Comparison of ENCODE assay signal across 26 mouse cellular contexts in the genomic region with DNA sequence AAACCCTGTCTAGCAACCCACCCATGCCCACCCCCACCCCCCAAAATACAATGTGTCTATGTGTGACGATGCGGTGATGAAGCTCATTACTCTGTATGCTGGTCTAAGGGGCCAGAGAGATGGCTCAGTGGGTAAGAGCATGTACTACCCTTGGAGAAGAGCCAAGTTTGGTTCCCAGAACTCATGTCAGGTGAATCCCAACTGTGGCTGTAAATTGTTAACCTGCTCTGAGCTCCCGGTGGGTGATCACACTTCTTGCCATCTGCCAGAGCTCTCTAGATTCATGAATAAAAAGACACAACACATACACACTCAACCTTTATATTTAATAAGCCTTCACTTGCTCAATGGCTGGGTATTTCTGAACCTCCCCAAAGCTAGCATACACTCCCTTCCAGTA. TPM values are rescaled to one million over a fixed set of nuclear protein-coding genes. Genes with fewer than 3 reads are reported as not detected.
A peak's percentile ranks its signal among the peaks of the same experiment; 100 is the strongest.
DNase-seq lines count a peak whose midpoint lies in the region; ATAC-seq lines count a peak whose summit lies in the region.
"Had no signal": no experiment of that assay in that cellular context is flagged by ENCODE, and none has a peak within 500 bp of the region (broad histone marks: within the 10 kb centered on the region; RNA-seq: fewer than 3 reads in every experiment).

No protein-coding gene starts in this region.

- no peaks in the 10 kb centered on the region for H3K4me1 ChIP-seq in kidney, embryonic 14.5 days (ENCODE audit: control insufficient read depth, insufficient read depth, low read length)
- H3K4me1 ChIP-seq: embryonic facial prominence, embryonic 13.5 days; forebrain, embryonic 12.5 days; forebrain, embryonic 15.5 days; heart, embryonic 15.5 days; hindbrain, embryonic 13.5 days had no signal

- H3K27me3 ChIP-seq in kidney, embryonic 14.5 days (ENCODE audit: control insufficient read depth, insufficient read depth, low read length): no peaks in the 10 kb centered on the region
- H3K27me3 ChIP-seq: embryonic facial prominence, embryonic 13.5 days; forebrain, embryonic 12.5 days; forebrain, embryonic 15.5 days; heart, embryonic 15.5 days; hindbrain, embryonic 13.5 days had no signal

- WGBS in kidney, embryonic 14.5 days: 81% methylated on average over 3 of the region's 3 CpGs

- no peak overlapping the region for H3K4me3 ChIP-seq in kidney, embryonic 14.5 days (ENCODE audit: low read length)
- H3K4me3 ChIP-seq: embryonic facial prominence, embryonic 10.5 days; embryonic facial prominence, embryonic 13.5 days; erythroblast, embryonic 14.5 days; forebrain, embryonic 12.5 days; forebrain, embryonic 15.5 days; heart, embryonic 12.5 days; heart, embryonic 15.5 days; hindbrain, embryonic 10.5 days; hindbrain, embryonic 13.5 days had no signal

- no peak for ATAC-seq in kidney, embryonic 14.5 days (ENCODE audit: low FRiP score, low TSS enrichment)
- ATAC-seq: CD4-positive, CD25-positive, alpha-beta regulatory T cell, adult 4 months; forebrain, embryonic 15.5 days; hindbrain, embryonic 16.5 days had no signal

- H3K4me2 ChIP-seq in kidney, embryonic 14.5 days (replicated peaks; ENCODE audit: low read depth, low read length): no peak overlapping the region
- H3K4me2 ChIP-seq: embryonic facial prominence, embryonic 13.5 days; forebrain, embryonic 12.5 days; forebrain, embryonic 15.5 days; heart, embryonic 12.5 days; heart, embryonic 15.5 days; hindbrain, embryonic 13.5 days had no signal

- no peaks in the 10 kb centered on the region for H3K36me3 ChIP-seq in kidney, embryonic 14.5 days (ENCODE audit: control insufficient read depth, insufficient read depth, low read length)
- H3K36me3 ChIP-seq: embryonic facial prominence, embryonic 10.5 days; embryonic facial prominence, embryonic 13.5 days; forebrain, embryonic 12.5 days; forebrain, embryonic 15.5 days; heart, embryonic 12.5 days; heart, embryonic 15.5 days; hindbrain, embryonic 10.5 days; hindbrain, embryonic 13.5 days had no signal

- no peak overlapping the region for H3K9ac ChIP-seq in kidney, embryonic 14.5 days (ENCODE audit: low read depth, low read length)
- H3K9ac ChIP-seq: embryonic facial prominence, embryonic 13.5 days; forebrain, embryonic 12.5 days; forebrain, embryonic 15.5 days; heart, embryonic 12.5 days; heart, embryonic 15.5 days; hindbrain, embryonic 13.5 days had no signal

- peak; percentile 26 for DNase-seq in kidney, adult 18-20 months
- peak; percentile 76 for DNase-seq in kidney, adult 9 months
- no peak for DNase-seq in kidney, postnatal 10 days
- peak; percentile 44 to 70 for DNase-seq in kidney, postnatal 25 days
- no peak for DNase-seq in urinary bladder, postnatal 36 days (ENCODE audit: low spot score in 2 of 2)
- DNase-seq: adrenal gland, adult 2 months; adrenal gland, postnatal 14 days; cerebellum, adult 11 months; cerebellum, adult 8-10 months; cerebellum, postnatal 36 days; embryo, embryonic 11 days; gastrocnemius, postnatal 36 days; heart, postnatal 10 days; heart, postnatal 36 days had no signal

- H3K9me3 ChIP-seq in kidney, embryonic 14.5 days (ENCODE audit: control insufficient read depth, low read length): no peaks in the 10 kb centered on the region
- H3K9me3 ChIP-seq: embryonic facial prominence, embryonic 10.5 days; embryonic facial prominence, embryonic 13.5 days; forebrain, embryonic 12.5 days; forebrain, embryonic 15.5 days; heart, embryonic 15.5 days; hindbrain, embryonic 10.5 days; hindbrain, embryonic 13.5 days had no signal

- H3K27ac ChIP-seq in kidney, embryonic 14.5 days (ENCODE audit: low read depth, low read length): no peak overlapping the region
- H3K27ac ChIP-seq: embryonic facial prominence, embryonic 10.5 days; embryonic facial prominence, embryonic 13.5 days; forebrain, embryonic 12.5 days; forebrain, embryonic 15.5 days; heart, embryonic 15.5 days; hindbrain, embryonic 10.5 days; hindbrain, embryonic 13.5 days had no signal

RNA-seq across cellular contexts. Expression of gene Gpr156, which starts 9.8 kb away (rescaled TPM):
- polyA plus RNA-seq in kidney, embryonic 14.5 days (2014; fragmentation: Nextera tagmentation; extraction: Ambion mirVana): 0.57 and 1.1 TPM in 2 replicates
- polyA plus RNA-seq: CD4-positive, CD25-positive, alpha-beta regulatory T cell, adult 4 months; erythroblast, embryonic 14.5 days had no signal

RNA-seq across cellular contexts. Expression of gene Lrrc58, which starts 38.3 kb away (rescaled TPM):
- 51.5 and 78.1 TPM in 2 replicates for polyA plus RNA-seq in kidney, embryonic 14.5 days (2014; fragmentation: Nextera tagmentation; extraction: Ambion mirVana)

RNA-seq across cellular contexts. Expression of gene Gm36028, which starts 45.5 kb away (rescaled TPM):
- polyA plus RNA-seq in kidney, embryonic 14.5 days (2014; fragmentation: Nextera tagmentation; extraction: Ambion mirVana): 0.26 TPM in 1 of 2 replicates, not detected in the other
- polyA plus RNA-seq: CD4-positive, CD25-positive, alpha-beta regulatory T cell, adult 4 months; erythroblast, embryonic 14.5 days; hindbrain, embryonic 13.5 days; hindbrain, embryonic 16.5 days had no signal

Comparison
In these comparisons a context has a peak if more than half of its experiments do, and no peak if none do; other contexts are left out.
1. DNase-seq: peak in kidney, adult 18-20 months (single experiment), kidney, adult 9 months (single experiment) and kidney, postnatal 25 days (2 of 2); none in kidney, postnatal 10 days (single experiment) and urinary bladder, postnatal 36 days (0 of 2).